Mouse (Mus musculus): ENCODE measurements around the gene Sspn.

GRCm38 (mm10) chr6:146001396-146002191 lies 70.2 kb downstream of the Sspn start:
- no peak for TF ChIP-seq POLR2A (IDR thresholded peaks at IDR 0.05; ENCODE audit: low read depth, low read length)
- TF ChIP-seq USF2 (conservative IDR thresholded peaks at IDR 0.05; ENCODE audit: low read depth, low read length) = no peak
- no peak for TF ChIP-seq RCOR1 (conservative IDR thresholded peaks at IDR 0.05; ENCODE audit: low read depth, low read length)
- no peak for TF ChIP-seq MAZ (IDR thresholded peaks at IDR 0.05; ENCODE audit: low read depth, low read length)
- peak; percentile 36; the same call in 1 of the 2 replicates for TF ChIP-seq BHLHE40 (IDR thresholded peaks at IDR 0.05; ENCODE audit: low read depth, low read length)
- no peak for TF ChIP-seq CTCF (conservative IDR thresholded peaks at IDR 0.05 in 1 of 2, IDR thresholded peaks at IDR 0.05 in 1 of 2; ENCODE audit: low read depth in 2 of 2, low read length in 2 of 2)
- no peak for TF ChIP-seq ZNF384 (IDR thresholded peaks at IDR 0.05; ENCODE audit: low read depth, low read length)
- no peak; the same call in 1 of the 2 replicates for TF ChIP-seq EP300 (IDR thresholded peaks at IDR 0.05; ENCODE audit: low read length)
- TF ChIP-seq JUN (IDR thresholded peaks at IDR 0.05; ENCODE audit: insufficient read depth, low read depth, low read length) = no peak
- no peak for TF ChIP-seq ZC3H11A (IDR thresholded peaks at IDR 0.05; ENCODE audit: low read depth, low read length)
- no peak for TF ChIP-seq NRF1 (IDR thresholded peaks at IDR 0.05; ENCODE audit: low read depth, low read length)
- 0 out of 2 replicates have a peak, but pooled peaks have one; percentile 29 for TF ChIP-seq CHD1 (IDR thresholded peaks at IDR 0.05; ENCODE audit: low read depth, low read length)
- no peak for TF ChIP-seq MXI1 (IDR thresholded peaks at IDR 0.05; ENCODE audit: low read depth, low read length)
- no peak for TF ChIP-seq MYC (IDR thresholded peaks at IDR 0.05; ENCODE audit: low read depth, low read length)

Measured in CH12.LX (cell line).